Mouse (Mus musculus) limb, embryonic 11.5 days (tissue): Measurements from ENCODE around the gene Snapc4. TPM values are rescaled to one million over a fixed set of nuclear protein-coding genes. Genes with fewer than 3 reads are reported as not detected.

Experiments
- ATAC-seq: fragments of 200-750 bp; cut with Nextera tagmentation; 2 replicates; pipeline ENCODE4 v1.8.0; 2017; ENCODE audit warnings: low read depth; ENCODE audit not compliant: insufficient number of reproducible peaks, low FRiP score, low TSS enrichment
- DNase-seq: peaks from one replicate; pipeline ENCODE4 v3.0.0-alpha.2; 2015; ENCODE audit warnings: low spot score
- H3K27ac ChIP-seq: fragments of 300-500 bp; sonication (generic); replicated peaks from 2 replicates; pipeline ENCODE4 v1.5.1; 2014; ENCODE audit warnings: low read depth, mild to moderate bottlenecking, low read length
- H3K27me3 ChIP-seq: fragments of 300-500 bp; sonication (generic); 2 replicates; pipeline ENCODE4 v1.6.1; 2014; ENCODE audit warnings: mild to moderate bottlenecking, low read length, mixed read lengths; ENCODE audit not compliant: control insufficient read depth, insufficient read depth
- H3K36me3 ChIP-seq: fragments of 300-500 bp; sonication (generic); 2 replicates; pipeline ENCODE4 v1.6.1; 2014; ENCODE audit warnings: mild to moderate bottlenecking, low read length, moderate library complexity, mixed read lengths; ENCODE audit not compliant: control insufficient read depth, insufficient read depth
- H3K4me1 ChIP-seq: fragments of 300-500 bp; sonication (generic); 2 replicates; pipeline ENCODE4 v1.6.1; 2014; ENCODE audit warnings: low read length, mixed read lengths; ENCODE audit not compliant: control insufficient read depth, insufficient read depth
- H3K4me2 ChIP-seq: fragments of 300-500 bp; sonication (generic); 2 replicates; pipeline ENCODE4 v1.6.1; 2014; ENCODE audit warnings: low read depth, mild to moderate bottlenecking, moderate library complexity; ENCODE audit not compliant: severe bottlenecking
- H3K4me3 ChIP-seq: fragments of 300-500 bp; sonication (generic); 2 replicates; pipeline ENCODE4 v1.5.1; 2014; ENCODE audit warnings: low read depth, low read length
- H3K9ac ChIP-seq: fragments of 300-500 bp; sonication (generic); 2 replicates; pipeline ENCODE4 v1.6.1; 2014; ENCODE audit warnings: mild to moderate bottlenecking, low read length
- H3K9me3 ChIP-seq: fragments of 300-500 bp; sonication (generic); 2 replicates; pipeline ENCODE4 v1.6.1; 2016; ENCODE audit warnings: low read length; ENCODE audit not compliant: control insufficient read depth
- WGBS: fragments of 180-500 bp; shearing (Covaris S2); extraction: QIAGEN DNeasy Blood & Tissue Kit; methylation state at CpG from one replicate; pipeline ENCODE4 v1.1.7; 2014; 5-methylcytosine and 5-hydroxymethylcytosine counted together
- polyA plus RNA-seq: library from polyadenylated mRNA; unstranded; fragments of >200 nt; fragmentation: Nextera tagmentation; extraction: Ambion mirVana; gene quantifications from 2 replicates; pipeline ENCODE4 v1.2.1, GENCODE M21; 2014

Snapc4 gene
- polyA plus RNA-seq, 1 experiment from 2014 or later: 25.3 TPM

DNA sequence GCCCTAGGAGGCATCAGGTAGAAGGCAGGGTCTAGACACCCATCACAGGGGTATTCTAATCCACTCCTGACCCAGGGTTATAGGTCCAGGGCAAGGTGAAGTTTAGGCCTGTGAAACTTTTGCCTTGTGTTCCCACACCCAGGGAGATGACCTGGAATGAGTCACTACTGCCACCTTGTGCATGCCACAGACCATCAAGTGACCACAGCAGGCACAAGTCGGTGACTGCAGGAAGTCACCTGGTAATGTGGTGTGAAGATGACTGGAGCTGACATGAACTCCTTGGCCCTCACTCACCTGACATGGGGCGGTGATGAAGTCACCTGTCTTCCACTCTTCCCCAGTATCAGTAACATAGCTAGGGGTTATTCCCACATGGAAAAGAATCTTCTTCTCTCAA, 67.6 kb downstream of the Snapc4 start:
- ATAC-seq: no peak
- H3K27ac ChIP-seq: no peak overlapping the region
- no peaks in the 10 kb centered on the region for H3K9me3 ChIP-seq
- no peak overlapping the region for H3K9ac ChIP-seq
- no peak overlapping the region for H3K4me2 ChIP-seq
- no peak for DNase-seq
- 62% methylated on average over 2 of the region's 2 CpGs for WGBS
- peaks cover 38% of the 10 kb centered on the region for H3K4me1 ChIP-seq
- H3K36me3 ChIP-seq: no peaks in the 10 kb centered on the region
- no peaks in the 10 kb centered on the region for H3K27me3 ChIP-seq
- H3K4me3 ChIP-seq: no peak overlapping the region

Other genes starting within 250 kb of the Snapc4 start
- 0.09 TPM in 1 of 2 replicates, not detected in the other for gene Lhx3, start 172.4 kb downstream of the Snapc4 start, polyA plus RNA-seq
- 12.0 and 13.9 TPM in 2 replicates for gene Qsox2, start 143.1 kb downstream of the Snapc4 start, polyA plus RNA-seq
- gene Ccdc187, start 86.1 kb downstream of the Snapc4 start, polyA plus RNA-seq: not detected in 2 replicates
- 37.4 and 47.1 TPM in 2 replicates for gene Gpsm1, start 65.1 kb downstream of the Snapc4 start, polyA plus RNA-seq
- gene Dnlz, start 28.5 kb downstream of the Snapc4 start, polyA plus RNA-seq: 31.0 and 31.6 TPM in 2 replicates
- 1.0 and 1.1 TPM in 2 replicates for gene Card9, start 19.7 kb downstream of the Snapc4 start, polyA plus RNA-seq
- 128 and 132 TPM in 2 replicates for gene Entr1, start 8.7 kb upstream of the Snapc4 start, polyA plus RNA-seq
- 99.8 and 111 TPM in 2 replicates for gene Pmpca, start 8.7 kb upstream of the Snapc4 start, polyA plus RNA-seq
- 24.4 and 28.5 TPM in 2 replicates for gene Inpp5e, start 28.6 kb upstream of the Snapc4 start, polyA plus RNA-seq
- gene Sec16a, start 64.6 kb upstream of the Snapc4 start, polyA plus RNA-seq: 36.3 and 40.9 TPM in 2 replicates
- 14.5 and 15.0 TPM in 2 replicates for gene Notch1, start 136.0 kb upstream of the Snapc4 start, polyA plus RNA-seq
- 68.1 and 72.2 TPM in 2 replicates for gene Egfl7, start 199.4 kb upstream of the Snapc4 start, polyA plus RNA-seq
- 0.27 TPM in 1 of 2 replicates, not detected in the other for gene Gm20532, start 206.0 kb upstream of the Snapc4 start, polyA plus RNA-seq
- gene Agpat2, start 223.8 kb upstream of the Snapc4 start, polyA plus RNA-seq: 12.2 and 12.8 TPM in 2 replicates
- 42.4 and 45.1 TPM in 2 replicates for gene Fam69b, start 247.8 kb upstream of the Snapc4 start, polyA plus RNA-seq